ENCODE assay signal across 18 mouse cellular contexts in genomic region chr6:20725948-20726347, GRCm38 (mm10).
DNase-seq lines count a peak whose midpoint lies in the region; TF ChIP-seq lines count a peak whose summit lies in the region.
"Had no signal": no experiment of that assay in that cellular context is flagged by ENCODE, and none has a peak within 500 bp of the region (broad histone marks: within the 10 kb centered on the region; RNA-seq: fewer than 3 reads in every experiment).

No protein-coding gene starts in this region.

- no peak for TF ChIP-seq EP300 in heart, adult 2 months (IDR thresholded peaks at IDR 0.05; ENCODE audit: insufficient read depth, low read depth, low read length)

- DNase-seq in heart, adult 2 months: no peak
- no peak for DNase-seq in heart, adult 9 months (ENCODE audit: low spot score in 2 of 2)
- DNase-seq in layer of hippocampus, adult 2 months (ENCODE audit: low spot score in 2 of 2): no peak
- no peak for DNase-seq in layer of hippocampus, adult 18-20 months (ENCODE audit: low spot score in 2 of 2)
- DNase-seq in kidney, postnatal 14 days: no peak
- DNase-seq: adrenal gland, adult 2 months; adrenal gland, postnatal 10 days; adrenal gland, postnatal 25 days; cerebellum, adult 11-12 months; cerebellum, adult 2 months; cerebellum, adult 9-10 months; cerebellum, postnatal 10 days; cerebellum, postnatal 25 days; forebrain, postnatal 0 days had no signal

- no peaks in the 10 kb centered on the region for H3K36me3 ChIP-seq in heart, adult 2 months (ENCODE audit: control insufficient read depth, insufficient read depth, low read length)
- H3K36me3 ChIP-seq: embryonic facial prominence, embryonic 10.5 days; embryonic facial prominence, embryonic 12.5 days; forebrain, embryonic 15.5 days had no signal

- no peaks in the 10 kb centered on the region for H3K4me1 ChIP-seq in heart, adult 2 months (ENCODE audit: control insufficient read depth, insufficient read depth, low read length)
- H3K4me1 ChIP-seq: embryonic facial prominence, embryonic 10.5 days; embryonic facial prominence, embryonic 12.5 days; forebrain, embryonic 13.5 days; forebrain, embryonic 15.5 days had no signal

- no peak overlapping the region for H3K4me3 ChIP-seq in heart, adult 2 months
- no peak overlapping the region for H3K4me3 ChIP-seq in layer of hippocampus, adult 2 months
- H3K4me3 ChIP-seq: embryonic facial prominence, embryonic 10.5 days; embryonic facial prominence, embryonic 12.5 days; forebrain, embryonic 13.5 days; forebrain, embryonic 15.5 days had no signal

- WGBS in heart, adult 2 months: 49% methylated on average over 1 of the region's 1 CpGs

- peak; percentile 54 for TF ChIP-seq CTCF in heart, adult 2 months (IDR thresholded peaks at IDR 0.05)
- peak; percentile 13 for TF ChIP-seq CTCF in layer of hippocampus, adult 2 months (conservative IDR thresholded peaks at IDR 0.05)

- no peaks in the 10 kb centered on the region for H3K27me3 ChIP-seq in heart, adult 2 months (ENCODE audit: control insufficient read depth, insufficient read depth, low read length)
- H3K27me3 ChIP-seq: embryonic facial prominence, embryonic 12.5 days; forebrain, embryonic 13.5 days; forebrain, embryonic 15.5 days had no signal

- no peak overlapping the region for H3K27ac ChIP-seq in heart, adult 2 months
- no peak overlapping the region for H3K27ac ChIP-seq in layer of hippocampus, adult 2 months
- H3K27ac ChIP-seq: embryonic facial prominence, embryonic 10.5 days; embryonic facial prominence, embryonic 12.5 days; forebrain, embryonic 13.5 days; forebrain, embryonic 15.5 days had no signal

- TF ChIP-seq POLR2A in heart, adult 2 months (IDR thresholded peaks at IDR 0.05; ENCODE audit: insufficient read depth, low read depth, low read length): no peak

- H3K79me2 ChIP-seq in heart, adult 2 months (replicated peaks; ENCODE audit: control insufficient read depth, insufficient read depth, low read length): no peaks in the 10 kb centered on the region

- intact Hi-C loops in heart, adult 2 months (cut with DNase I): no loop called here

- H3K9ac ChIP-seq in heart, adult 2 months (ENCODE audit: low read depth, low read length): no peak overlapping the region
- H3K9ac ChIP-seq: embryonic facial prominence, embryonic 12.5 days; forebrain, embryonic 13.5 days; forebrain, embryonic 15.5 days; forebrain, postnatal 0 days had no signal
